Mouse (Mus musculus) liver, embryonic 14.5 days (tissue): ENCODE results near the gene Ptprn2.

Experiments used
- CTCF ChIP-seq: IDR thresholded peaks from 2 replicates; pipeline ENCODE4 v1.5.1; 2016; ENCODE audit warnings: antibody characterized with exemption, low read depth, control low read depth
- EP300 ChIP-seq: IDR thresholded peaks from 2 replicates; pipeline ENCODE4 v1.6.1; 2016; ENCODE audit warnings: antibody characterized with exemption, low read depth

- no peak for TF ChIP-seq EP300
- no peak for TF ChIP-seq CTCF
Measured at GRCm38 (mm10) chr12:116580827-116581544, 95.5 kb downstream of the Ptprn2 start.
